Mouse (Mus musculus) lung, embryonic 16.5 days (tissue): ENCODE measurements around the gene Cdiptos. TPM values are rescaled to one million over a fixed set of nuclear protein-coding genes. Genes with fewer than 3 reads are reported as not detected.
A peak's percentile ranks its signal among the peaks of the same experiment; 100 is the strongest.

Experiments
- ATAC-seq: fragments of 200-750 bp; cut with Nextera tagmentation; 2 replicates; pipeline ENCODE4 v1.8.0; 2017; ENCODE audit warnings: low read depth, mild to moderate bottlenecking, moderate library complexity
- H3K27ac ChIP-seq: fragments of 300-500 bp; sonication (generic); 2 replicates; pipeline ENCODE4 v1.5.1; 2014; ENCODE audit warnings: mild to moderate bottlenecking, control low read depth, low read length
- H3K27me3 ChIP-seq: fragments of 300-500 bp; sonication (generic); 2 replicates; pipeline ENCODE4 v1.6.1; 2014; ENCODE audit warnings: low read depth, low read length, mixed read lengths; ENCODE audit not compliant: control insufficient read depth, insufficient read depth
- H3K36me3 ChIP-seq: fragments of 300-500 bp; sonication (generic); 2 replicates; pipeline ENCODE4 v1.6.1; 2014; ENCODE audit warnings: low read length; ENCODE audit not compliant: control insufficient read depth, insufficient read depth
- H3K4me1 ChIP-seq: fragments of 300-500 bp; sonication (generic); replicated peaks from 2 replicates; pipeline ENCODE4 v1.6.1; 2014; ENCODE audit warnings: low read length, mixed read lengths; ENCODE audit not compliant: control insufficient read depth, insufficient read depth
- H3K4me2 ChIP-seq: fragments of 300-500 bp; sonication (generic); 2 replicates; pipeline ENCODE4 v1.6.1; 2014; ENCODE audit warnings: low read depth, low read length, control low read depth
- H3K4me3 ChIP-seq: fragments of 300-500 bp; sonication (generic); 2 replicates; pipeline ENCODE4 v1.5.1; 2014; ENCODE audit warnings: mild to moderate bottlenecking, low read length, control low read depth
- H3K9ac ChIP-seq: fragments of 300-500 bp; sonication (generic); 2 replicates; pipeline ENCODE4 v1.6.1; 2014; ENCODE audit warnings: low read length, control low read depth
- H3K9me3 ChIP-seq: fragments of 300-500 bp; sonication (generic); 2 replicates; pipeline ENCODE4 v1.6.1; 2016; ENCODE audit warnings: low read length; ENCODE audit not compliant: control insufficient read depth
- WGBS: fragments of 180-500 bp; shearing (Covaris S2); extraction: QIAGEN DNeasy Blood & Tissue Kit; methylation state at CpG from one replicate; pipeline ENCODE4 v1.1.7; 2014; 5-methylcytosine and 5-hydroxymethylcytosine counted together
- polyA plus RNA-seq: library from polyadenylated mRNA; unstranded; fragments of >200 nt; fragmentation: Nextera tagmentation; extraction: Ambion mirVana; gene quantifications from 2 replicates; pipeline ENCODE4 v1.2.1, GENCODE M21; 2015

Cdiptos gene
- polyA plus RNA-seq, 1 experiment from 2014 or later, result 2.1 TPM

DNA sequence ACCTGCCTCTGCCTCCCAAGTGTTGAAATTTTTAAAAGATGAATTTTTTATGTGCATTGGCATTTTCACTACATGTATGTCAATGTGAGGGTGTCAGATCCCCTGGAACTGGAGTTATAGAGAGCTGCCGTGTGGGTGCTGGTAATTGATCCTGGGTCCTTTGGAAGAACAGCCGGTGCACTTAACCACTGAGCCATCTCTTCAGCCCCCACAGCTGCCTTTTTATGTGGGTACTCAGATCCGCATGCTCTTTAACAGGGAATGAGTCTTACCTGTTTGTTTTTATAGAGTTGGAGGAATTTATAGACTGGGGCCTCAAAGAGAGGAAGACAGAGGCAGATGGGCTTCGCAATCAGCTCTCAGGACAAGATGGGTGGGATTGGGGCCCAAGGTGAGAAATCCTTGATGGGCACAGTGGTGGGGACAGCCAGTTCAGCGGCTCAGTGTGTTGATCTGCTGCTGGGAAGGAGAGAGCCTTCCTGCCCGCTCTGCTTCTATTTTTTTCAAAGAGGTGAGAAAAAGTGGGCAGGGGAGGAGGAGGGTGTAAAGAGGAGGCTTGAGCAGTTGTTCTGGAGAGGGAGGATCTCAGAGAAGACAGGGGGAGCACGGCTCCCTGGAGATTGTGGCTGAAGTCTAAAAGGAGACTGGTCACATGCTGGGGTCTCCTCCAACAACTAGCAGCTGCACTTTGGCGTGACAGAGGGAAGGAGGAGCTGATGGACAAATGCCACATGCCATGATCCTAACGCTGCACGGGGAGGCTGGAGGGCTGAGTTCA lies 9.0 kb upstream of the Cdiptos start:
- Histone ChIP-seq H3K4me3 (no peak overlapping the region), H3K4me1 (no peaks in the 10 kb centered on the region), H3K9me3 (no peaks in the 10 kb centered on the region), H3K4me2 (no peak overlapping the region), H3K36me3 (peaks cover under 1% of the 10 kb centered on the region; the same call in 1 of the 2 replicates), H3K27me3 (no peaks in the 10 kb centered on the region), H3K27ac (no peak overlapping the region), H3K9ac (no peak overlapping the region)
- WGBS, result 28% methylated on average over 10 of the region's 10 CpGs
- ATAC-seq, result no peak

DNA sequence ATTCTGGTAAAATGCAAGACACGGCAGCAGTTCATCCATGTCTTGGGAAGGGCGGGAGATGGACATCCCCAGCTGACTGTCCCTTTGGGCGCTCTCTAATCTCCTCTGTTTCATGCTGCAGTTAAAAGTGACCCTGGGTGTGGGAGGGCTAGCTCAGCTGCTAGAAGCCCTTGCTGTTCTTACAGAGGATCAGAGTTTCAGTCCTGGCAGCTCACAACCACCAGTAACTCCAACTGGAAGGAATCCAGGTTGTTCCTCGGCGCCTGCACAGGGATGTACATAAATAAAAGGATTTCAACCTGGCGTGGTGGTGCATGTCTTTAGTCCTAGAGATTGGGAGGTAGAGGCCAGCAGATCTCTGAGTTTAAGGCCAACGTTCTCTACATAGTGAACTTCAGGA lies 7.2 kb upstream of the Cdiptos start:
- no peak for ATAC-seq
- no peaks in the 10 kb centered on the region for H3K4me1 ChIP-seq
- no peak overlapping the region for H3K4me2 ChIP-seq
- no peaks in the 10 kb centered on the region for H3K27me3 ChIP-seq
- no peak overlapping the region for H3K9ac ChIP-seq
- H3K9me3 ChIP-seq, result no peaks in the 10 kb centered on the region
- no peak overlapping the region for H3K27ac ChIP-seq
- WGBS, result 71% methylated on average over 7 of the region's 7 CpGs
- peaks cover 9% of the 10 kb centered on the region for H3K36me3 ChIP-seq
- H3K4me3 ChIP-seq, result no peak overlapping the region

GRCm38 (mm10) chr7:126982054-126982453 lies 6.2 kb upstream of the Cdiptos start:
- H3K9ac ChIP-seq, result no peak overlapping the region
- H3K27me3 ChIP-seq, result no peaks in the 10 kb centered on the region
- no peak for ATAC-seq
- H3K4me2 ChIP-seq, result no peak overlapping the region
- H3K4me3 ChIP-seq, result no peak overlapping the region
- H3K36me3 ChIP-seq, result peaks cover 9% of the 10 kb centered on the region
- peaks cover 3% of the 10 kb centered on the region for H3K4me1 ChIP-seq
- H3K9me3 ChIP-seq, result no peaks in the 10 kb centered on the region
- no peak overlapping the region for H3K27ac ChIP-seq
- WGBS, result 84% methylated on average over 4 of the region's 4 CpGs

- peaks cover 9% of the 10 kb centered on the region for H3K36me3 ChIP-seq
- 80% methylated on average over 2 of the region's 2 CpGs for WGBS
- H3K4me2 ChIP-seq, result no peak overlapping the region
- no peak overlapping the region for H3K4me3 ChIP-seq
- H3K4me1 ChIP-seq, result peaks cover 4% of the 10 kb centered on the region
- H3K27ac ChIP-seq, result no peak overlapping the region
- H3K9ac ChIP-seq, result no peak overlapping the region
- ATAC-seq, result no peak
- no peaks in the 10 kb centered on the region for H3K9me3 ChIP-seq
- no peaks in the 10 kb centered on the region for H3K27me3 ChIP-seq
Observed at GRCm38 (mm10) chr7:126981601-126982000, 5.7 kb upstream of the Cdiptos start.

- Histone ChIP-seq H3K27ac (no peak overlapping the region), H3K4me2 (no peak overlapping the region), H3K4me1 (peaks cover 7% of the 10 kb centered on the region), H3K36me3 (peaks cover 9% of the 10 kb centered on the region), H3K27me3 (no peaks in the 10 kb centered on the region), H3K9ac (no peak overlapping the region), H3K9me3 (no peaks in the 10 kb centered on the region), H3K4me3 (no peak overlapping the region)
- WGBS, result 86% methylated on average over 6 of the region's 6 CpGs
- no peak for ATAC-seq
Observed at GRCm38 (mm10) chr7:126978841-126979240, 2.9 kb upstream of the Cdiptos start.

DNA sequence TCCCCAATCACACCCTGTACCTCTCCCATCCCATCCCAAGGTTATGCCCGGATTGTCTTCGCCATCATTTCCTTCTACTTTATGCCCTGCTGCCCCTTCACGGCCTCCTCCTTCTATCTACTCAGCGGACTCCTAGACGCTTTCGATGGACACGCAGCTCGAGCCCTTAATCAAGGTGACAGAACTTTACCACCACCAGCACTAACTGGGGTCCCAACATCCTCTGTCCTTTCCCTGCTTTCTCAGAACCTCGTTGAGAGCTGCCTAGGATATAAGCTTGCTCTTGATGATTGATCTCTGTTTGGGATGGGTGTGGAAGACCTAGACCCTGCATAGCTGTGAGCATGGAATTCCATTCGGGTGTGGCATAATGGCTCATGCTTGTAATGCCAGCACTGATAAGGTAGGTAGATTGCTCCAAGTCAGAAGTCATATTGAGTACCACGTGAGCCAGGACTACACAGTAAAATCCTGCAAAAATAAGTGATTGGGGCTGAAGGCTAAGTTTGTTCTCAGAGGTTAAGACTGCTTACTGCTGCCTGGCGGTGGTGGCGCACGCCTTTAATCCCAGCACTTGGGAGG lies 1.1 kb upstream of the Cdiptos start:
- peaks cover 9% of the 10 kb centered on the region for H3K36me3 ChIP-seq
- H3K4me3 ChIP-seq, result peak overlapping the region; percentile 99
- peak overlapping the region; percentile 99 for H3K9ac ChIP-seq
- peak overlapping the region; percentile 68 for H3K4me2 ChIP-seq
- no peaks in the 10 kb centered on the region for H3K9me3 ChIP-seq
- peaks cover 7% of the 10 kb centered on the region for H3K4me1 ChIP-seq
- H3K27ac ChIP-seq, result peak overlapping the region; percentile 98
- H3K27me3 ChIP-seq, result no peaks in the 10 kb centered on the region
- 23% methylated on average over 14 of the region's 14 CpGs for WGBS
- no peak; the same call in 1 of the 2 replicates for ATAC-seq

DNA sequence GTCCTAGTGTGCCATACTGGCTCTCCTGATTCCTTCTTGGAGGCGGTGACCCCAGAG lies 177 bp downstream of the Cdiptos start, which contains the start of gene Cdipt:
TSS of gene Cdipt (plus strand) at position 22 of the 57 bp plus-strand sequence.
- no peaks in the 10 kb centered on the region for H3K9me3 ChIP-seq
- H3K9ac ChIP-seq, result peak within 1 kb of the TSS; percentile 99
- WGBS, result 0% methylated on average over 1 of the region's 1 CpGs
- ATAC-seq, result no peak
- peaks cover 9% of the 10 kb centered on the region for H3K36me3 ChIP-seq
- peak within 1 kb of the TSS; percentile 98 for H3K27ac ChIP-seq
- H3K4me3 ChIP-seq, result peak within 1 kb of the TSS; percentile 99
- peaks cover 7% of the 10 kb centered on the region for H3K4me1 ChIP-seq
- peak within 1 kb of the TSS; percentile 68 for H3K4me2 ChIP-seq
- no peaks in the 10 kb centered on the region for H3K27me3 ChIP-seq

- H3K27ac ChIP-seq, result peak overlapping the region; percentile 20; the same call in 1 of the 2 replicates
- H3K9me3 ChIP-seq, result no peaks in the 10 kb centered on the region
- H3K4me1 ChIP-seq, result peaks cover 7% of the 10 kb centered on the region
- peaks cover 9% of the 10 kb centered on the region for H3K36me3 ChIP-seq
- H3K27me3 ChIP-seq, result no peaks in the 10 kb centered on the region
- peak overlapping the region; percentile 99 for H3K4me3 ChIP-seq
- peak; percentile 3; the same call in 1 of the 2 replicates for ATAC-seq
- H3K9ac ChIP-seq, result peak overlapping the region; percentile 99
- WGBS, result 11% methylated on average over 8 of the region's 8 CpGs
- peak overlapping the region; percentile 68 for H3K4me2 ChIP-seq
Observed at GRCm38 (mm10) chr7:126975493-126975892, 405 bp downstream of the Cdiptos start.

GRCm38 (mm10) chr7:126967361-126967760 lies 8.5 kb downstream of the Cdiptos start:
- H3K9me3 ChIP-seq, result no peaks in the 10 kb centered on the region
- peaks cover 10% of the 10 kb centered on the region for H3K27me3 ChIP-seq
- H3K4me1 ChIP-seq, result no peaks in the 10 kb centered on the region
- 69% methylated on average over 6 of the region's 6 CpGs for WGBS
- no peak for ATAC-seq
- H3K27ac ChIP-seq, result no peak overlapping the region
- H3K4me3 ChIP-seq, result no peak overlapping the region
- no peaks in the 10 kb centered on the region for H3K36me3 ChIP-seq
- no peak overlapping the region for H3K4me2 ChIP-seq
- no peak overlapping the region for H3K9ac ChIP-seq
